Mouse (Mus musculus) forebrain, embryonic 14.5 days (tissue): ENCODE measurements around the gene Mgat1. TPM values are rescaled to one million over a fixed set of nuclear protein-coding genes. Genes with fewer than 3 reads are reported as not detected.
A peak's percentile ranks its signal among the peaks of the same experiment; 100 is the strongest.

Source experiments
- ATAC-seq: fragments of 200-750 bp; cut with Nextera tagmentation; 2 replicates; pipeline ENCODE4 v1.8.0; 2017; ENCODE audit warnings: mild to moderate bottlenecking, moderate library complexity
- DNase-seq: peaks from one replicate; pipeline ENCODE4 v3.0.0-alpha.2; 2015; ENCODE audit warnings: low spot score
- H3K27ac ChIP-seq: fragments of 300-500 bp; sonication (generic); 2 replicates; pipeline ENCODE4 v1.5.1; 2014; ENCODE audit warnings: low read depth, mild to moderate bottlenecking, control low read depth, low read length, moderate library complexity
- H3K27me3 ChIP-seq: fragments of 300-500 bp; sonication (generic); replicated peaks from 2 replicates; pipeline ENCODE4 v1.6.1; 2014; ENCODE audit warnings: low read length, control low read depth, mixed read lengths; ENCODE audit not compliant: control insufficient read depth, insufficient read depth
- H3K36me3 ChIP-seq: fragments of 300-500 bp; sonication (generic); 2 replicates; pipeline ENCODE4 v1.6.1; 2014; ENCODE audit warnings: low read length, control low read depth; ENCODE audit not compliant: control insufficient read depth, insufficient read depth
- H3K4me1 ChIP-seq: fragments of 300-500 bp; sonication (generic); 2 replicates; pipeline ENCODE4 v1.6.1; 2014; ENCODE audit warnings: antibody characterized with exemption, low read length, control low read depth; ENCODE audit not compliant: control insufficient read depth, insufficient read depth
- H3K4me2 ChIP-seq: fragments of 300-500 bp; sonication (generic); 2 replicates; pipeline ENCODE4 v1.6.1; 2014; ENCODE audit warnings: mild to moderate bottlenecking, control low read depth, low read length
- H3K4me3 ChIP-seq: fragments of 300-500 bp; sonication (generic); 2 replicates; pipeline ENCODE4 v1.5.1; 2014; ENCODE audit warnings: low read depth, low read length, control low read depth
- H3K9ac ChIP-seq: fragments of 300-500 bp; sonication (generic); 2 replicates; pipeline ENCODE4 v1.6.1; 2014; ENCODE audit warnings: mild to moderate bottlenecking, low read length, control low read depth, moderate library complexity
- H3K9me3 ChIP-seq: fragments of 300-500 bp; sonication (generic); replicated peaks from 2 replicates; pipeline ENCODE4 v1.6.1; 2016; ENCODE audit warnings: low read length, control low read depth, mixed read lengths; ENCODE audit not compliant: control insufficient read depth
- WGBS: fragments of 180-500 bp; shearing (Covaris S2); extraction: QIAGEN DNeasy Blood & Tissue Kit; methylation state at CpG from one replicate; pipeline ENCODE4 v1.1.7; 2014; 5-methylcytosine and 5-hydroxymethylcytosine counted together
- polyA plus RNA-seq: library from polyadenylated mRNA; unstranded; fragments of >200 nt; fragmentation: Nextera tagmentation; extraction: Ambion mirVana; gene quantifications from 2 replicates; pipeline ENCODE4 v1.2.1, GENCODE M21; 2014

Mgat1 gene
- polyA plus RNA-seq, 1 experiment from 2014 or later = 23.8 TPM

- H3K4me2 ChIP-seq = no peak overlapping the region
- no peak overlapping the region for H3K27ac ChIP-seq
- H3K36me3 ChIP-seq = no peaks in the 10 kb centered on the region
- 84% methylated on average over 4 of the region's 4 CpGs for WGBS
- no peaks in the 10 kb centered on the region for H3K9me3 ChIP-seq
- H3K4me3 ChIP-seq = no peak overlapping the region
- no peak for DNase-seq
- ATAC-seq = no peak
- H3K4me1 ChIP-seq = peaks cover 18% of the 10 kb centered on the region
- H3K27me3 ChIP-seq = no peaks in the 10 kb centered on the region
- H3K9ac ChIP-seq = no peak overlapping the region
These were observed 2.5 kb downstream of the Mgat1 start for GRCm38 (mm10) chr11:49246523-49246922.

- Histone ChIP-seq H3K27me3 (no peaks in the 10 kb centered on the region), H3K9me3 (no peaks in the 10 kb centered on the region), H3K4me2 (no peak overlapping the region), H3K4me3 (no peak overlapping the region), H3K36me3 (peaks cover 3% of the 10 kb centered on the region; the same call in 1 of the 2 replicates), H3K27ac (no peak overlapping the region), H3K4me1 (peaks cover 18% of the 10 kb centered on the region), H3K9ac (no peak overlapping the region)
- no peak for DNase-seq
- no peak for ATAC-seq
- 81% methylated on average over 2 of the region's 2 CpGs for WGBS
These were observed 3.3 kb downstream of the Mgat1 start for GRCm38 (mm10) chr11:49247255-49247654.

GRCm38 (mm10) chr11:49248226-49248973 lies 4.4 kb downstream of the Mgat1 start:
- peaks cover 18% of the 10 kb centered on the region for H3K4me1 ChIP-seq
- no peak overlapping the region for H3K9ac ChIP-seq
- H3K27me3 ChIP-seq = no peaks in the 10 kb centered on the region
- no peak overlapping the region for H3K4me2 ChIP-seq
- ATAC-seq (no peak), DNase-seq (no peak)
- H3K27ac ChIP-seq = no peak overlapping the region
- no peaks in the 10 kb centered on the region for H3K9me3 ChIP-seq
- H3K4me3 ChIP-seq = no peak overlapping the region
- 62% methylated on average over 6 of the region's 6 CpGs for WGBS
- H3K36me3 ChIP-seq = peaks cover 3% of the 10 kb centered on the region; the same call in 1 of the 2 replicates

GRCm38 (mm10) chr11:49248974-49249700 lies 5.1 kb downstream of the Mgat1 start:
- H3K4me2 ChIP-seq = no peak overlapping the region
- ATAC-seq = no peak

GRCm38 (mm10) chr11:49249811-49250421 lies 5.9 kb downstream of the Mgat1 start:
- Histone ChIP-seq H3K4me3 (peak overlapping the region; percentile 59), H3K4me2 (peak overlapping the region; percentile 87), H3K36me3 (peaks cover 8% of the 10 kb centered on the region; the same call in 1 of the 2 replicates), H3K4me1 (peaks cover 13% of the 10 kb centered on the region), H3K9me3 (no peaks in the 10 kb centered on the region), H3K27me3 (no peaks in the 10 kb centered on the region), H3K9ac (peak overlapping the region; percentile 84), H3K27ac (peak overlapping the region; percentile 70; the same call in 1 of the 2 replicates)
- 29% methylated on average over 10 of the region's 10 CpGs for WGBS
- ATAC-seq = no peak
- DNase-seq = no peak

More at GRCm38 (mm10) chr11:49248974-49249700, 5.1 kb downstream of the Mgat1 start:
- no peak for DNase-seq
- H3K9ac ChIP-seq = no peak overlapping the region
- no peaks in the 10 kb centered on the region for H3K27me3 ChIP-seq
- no peak overlapping the region for H3K4me3 ChIP-seq
- no peaks in the 10 kb centered on the region for H3K9me3 ChIP-seq
- peaks cover 8% of the 10 kb centered on the region; the same call in 1 of the 2 replicates for H3K36me3 ChIP-seq
- H3K27ac ChIP-seq = no peak overlapping the region
- 76% methylated on average over 6 of the region's 6 CpGs for WGBS
- peaks cover 18% of the 10 kb centered on the region for H3K4me1 ChIP-seq

GRCm38 (mm10) chr11:49250422-49251379 lies 6.7 kb downstream of the Mgat1 start:
- H3K27ac ChIP-seq = peak overlapping the region; percentile 70
- H3K9me3 ChIP-seq = no peaks in the 10 kb centered on the region
- H3K9ac ChIP-seq = peak overlapping the region; percentile 84
- 3% methylated on average over 42 of the region's 45 CpGs for WGBS
- no peaks in the 10 kb centered on the region for H3K27me3 ChIP-seq
- ATAC-seq (peak; percentile 95), DNase-seq (peak; percentile 64)
- H3K36me3 ChIP-seq = peaks cover 8% of the 10 kb centered on the region; the same call in 1 of the 2 replicates
- peaks cover 9% of the 10 kb centered on the region; the same call in 1 of the 2 replicates for H3K4me1 ChIP-seq
- peak overlapping the region; percentile 59 for H3K4me3 ChIP-seq
- peak overlapping the region; percentile 87 for H3K4me2 ChIP-seq

- H3K27ac ChIP-seq = no peak overlapping the region
- WGBS = 70% methylated on average over 7 of the region's 7 CpGs
- no peaks in the 10 kb centered on the region for H3K27me3 ChIP-seq
- H3K4me3 ChIP-seq = no peak overlapping the region
- no peak overlapping the region; the same call in 1 of the 2 replicates for H3K9ac ChIP-seq
- peaks cover 9% of the 10 kb centered on the region; the same call in 1 of the 2 replicates for H3K4me1 ChIP-seq
- no peaks in the 10 kb centered on the region for H3K9me3 ChIP-seq
- peaks cover 8% of the 10 kb centered on the region; the same call in 1 of the 2 replicates for H3K36me3 ChIP-seq
- no peak for DNase-seq
- H3K4me2 ChIP-seq = peak overlapping the region; percentile 87
- ATAC-seq = no peak
These were observed 7.4 kb downstream of the Mgat1 start for GRCm38 (mm10) chr11:49251380-49251761.

- Histone ChIP-seq H3K9me3 (no peaks in the 10 kb centered on the region), H3K4me3 (no peak overlapping the region), H3K4me1 (peaks cover 9% of the 10 kb centered on the region; the same call in 1 of the 2 replicates), H3K36me3 (peaks cover 8% of the 10 kb centered on the region; the same call in 1 of the 2 replicates), H3K9ac (no peak overlapping the region), H3K4me2 (no peak overlapping the region), H3K27ac (no peak overlapping the region), H3K27me3 (no peaks in the 10 kb centered on the region)
- ATAC-seq (no peak), DNase-seq (no peak)
- WGBS = 89% methylated on average over 5 of the region's 5 CpGs
These were observed 8.1 kb downstream of the Mgat1 start for GRCm38 (mm10) chr11:49252048-49252447.
